Mouse (Mus musculus): Measurements from ENCODE around the gene Phlpp1. TPM values are rescaled to one million over a fixed set of nuclear protein-coding genes. Genes with fewer than 3 reads are reported as not detected.

Gene Phlpp1
- 1.5 and 2.0 TPM in 2 replicates for polyA plus RNA-seq (2016; fragmentation: Nextera tagmentation; extraction: Ambion mirVana)

DNA sequence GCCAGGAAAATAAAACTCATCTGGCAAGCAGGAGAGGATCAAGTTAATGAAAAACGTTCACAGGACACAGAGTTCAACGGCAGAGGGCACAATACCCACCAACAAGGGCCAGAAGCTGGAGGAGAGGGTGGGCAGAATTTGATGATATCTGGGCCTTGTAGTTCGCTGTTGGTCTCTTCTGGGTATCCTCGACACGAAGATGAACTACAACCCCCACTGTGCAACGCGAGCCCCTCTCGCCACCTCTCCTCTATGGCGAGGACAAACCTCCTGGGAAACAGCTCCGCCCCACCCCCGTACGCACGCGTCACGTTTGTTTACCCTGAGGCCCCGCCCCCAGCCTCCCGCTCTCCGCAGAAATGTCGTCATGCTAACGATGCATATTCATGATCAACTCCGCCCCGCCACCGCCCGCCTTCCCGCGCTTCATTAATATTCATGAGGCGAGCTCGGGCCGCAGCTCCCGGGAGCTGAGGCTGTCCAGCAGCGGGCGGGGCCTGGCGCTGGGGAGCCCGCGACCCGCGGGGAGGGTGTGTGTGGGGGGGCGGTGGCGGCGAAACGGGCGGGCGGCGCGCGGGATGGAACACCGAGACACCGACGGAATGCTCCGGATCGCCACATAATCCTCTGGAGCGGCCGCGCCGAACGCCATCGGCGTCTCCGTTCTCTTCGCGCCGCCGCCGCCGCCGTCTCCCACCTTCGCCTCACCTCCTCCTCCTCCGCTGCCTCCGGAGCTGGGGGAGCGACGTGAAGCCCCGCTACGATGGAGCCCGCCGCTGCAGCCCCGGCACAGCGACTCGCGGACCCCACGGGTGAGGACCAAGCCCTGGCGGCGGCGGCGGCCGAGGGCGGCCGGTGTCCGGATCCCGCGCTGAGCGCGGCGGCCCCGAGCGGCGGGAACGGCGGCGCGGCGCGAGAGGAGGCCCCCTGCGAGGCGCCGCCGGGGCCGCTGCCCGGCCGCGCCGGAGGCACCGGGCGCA, at the start of gene Phlpp1:
Phlpp1 (plus strand) TSS at position 512 of the 980 bp plus-strand sequence.
- WGBS (ENCODE audit: insufficient replicate concordance): 1% methylated on average over 79 of the region's 113 CpGs
- Histone ChIP-seq H3K4me2 (peak within 1 kb of the TSS; percentile 99), H3K27ac (peak within 1 kb of the TSS; percentile 84), H3K27me3 (replicated peaks) (peaks cover 16% of the 10 kb centered on the region), H3K9ac (peak within 1 kb of the TSS; percentile 90), H3K9me3 (replicated peaks) (no peaks in the 10 kb centered on the region), H3K4me1 (peaks cover 29% of the 10 kb centered on the region), H3K4me3 (peak within 1 kb of the TSS; percentile 90), H3K36me3 (no peaks in the 10 kb centered on the region)
- ATAC-seq: peak; percentile 97

DNA sequence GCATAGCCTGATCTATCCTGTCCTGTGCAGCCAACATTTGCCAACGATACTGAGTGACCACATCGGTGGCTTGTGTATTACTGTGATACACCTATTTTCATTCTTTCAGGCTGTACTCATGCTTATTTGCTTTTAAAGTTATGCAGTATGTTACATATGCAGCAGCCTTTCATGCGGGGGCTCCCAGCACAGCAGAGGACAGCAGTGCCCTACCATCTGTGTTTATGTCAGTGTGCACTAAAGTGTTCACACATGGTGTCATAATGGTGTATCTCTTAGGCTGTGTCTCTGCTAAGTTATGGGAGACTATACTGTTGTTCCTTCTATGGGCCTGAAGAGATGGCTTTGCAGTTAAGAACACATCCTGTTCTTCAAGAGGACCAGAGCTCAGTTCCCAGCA, 45.0 kb upstream of the Phlpp1 start:
- Histone ChIP-seq H3K4me3 (no peak overlapping the region), H3K36me3 (no peaks in the 10 kb centered on the region), H3K27ac (no peak overlapping the region), H3K4me2 (no peak overlapping the region), H3K27me3 (replicated peaks) (no peaks in the 10 kb centered on the region), H3K9me3 (replicated peaks) (no peaks in the 10 kb centered on the region), H3K9ac (no peak overlapping the region), H3K4me1 (no peaks in the 10 kb centered on the region)
- WGBS (ENCODE audit: insufficient replicate concordance): 79% methylated on average over 3 of the region's 3 CpGs
- ATAC-seq: no peak

GRCm38 (mm10) chr1:106131697-106132349, 39.7 kb upstream of the Phlpp1 start:
- no peaks in the 10 kb centered on the region for H3K27me3 ChIP-seq (replicated peaks)
- no peaks in the 10 kb centered on the region for H3K9me3 ChIP-seq (replicated peaks)
- ATAC-seq: no peak
- H3K27ac ChIP-seq: no peak overlapping the region
- no peak overlapping the region for H3K9ac ChIP-seq
- whole genome bisulfite sequencing (ENCODE audit: insufficient replicate concordance): 23% methylated on average over 4 of the region's 4 CpGs
- no peak overlapping the region for H3K4me3 ChIP-seq
- H3K4me1 ChIP-seq: no peaks in the 10 kb centered on the region
- no peak overlapping the region for H3K4me2 ChIP-seq
- no peaks in the 10 kb centered on the region for H3K36me3 ChIP-seq

DNA sequence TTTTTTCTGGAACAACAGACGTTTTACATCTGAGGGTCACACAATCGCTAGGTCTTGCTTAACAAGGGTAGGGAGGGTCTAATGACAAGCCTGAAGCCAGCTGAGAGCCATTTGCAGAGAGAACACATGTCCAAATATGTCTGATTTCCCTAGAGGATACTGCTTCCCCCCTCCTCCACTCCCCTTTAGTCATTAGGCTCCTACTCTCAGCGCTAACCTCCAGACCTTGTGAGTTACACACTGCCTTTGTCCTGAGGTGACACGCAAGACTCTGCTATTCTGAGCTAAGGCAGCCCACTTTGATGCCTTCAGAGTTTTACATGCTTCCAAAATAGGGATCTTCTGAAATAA, 39.2 kb upstream of the Phlpp1 start:
- H3K4me1 ChIP-seq: no peaks in the 10 kb centered on the region

DNA sequence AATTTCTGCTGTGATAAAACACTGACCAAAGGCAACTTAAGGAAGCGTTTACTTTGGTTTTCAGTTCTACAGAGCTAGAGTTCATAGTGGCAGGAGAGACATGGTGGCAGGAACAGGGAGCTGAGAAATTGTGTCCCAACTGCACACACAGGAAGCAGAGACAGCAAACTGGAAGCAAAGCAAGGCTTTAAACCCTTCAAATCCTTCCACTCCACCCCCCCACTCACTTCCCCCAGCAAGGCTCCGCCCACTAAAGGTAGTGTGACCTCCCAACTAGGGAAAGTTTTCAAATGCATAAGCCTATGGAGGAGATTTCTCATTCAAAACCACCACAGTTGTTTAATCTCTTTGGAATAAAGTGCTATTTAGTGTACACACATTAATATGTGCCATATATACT, 32.9 kb upstream of the Phlpp1 start:
- no peaks in the 10 kb centered on the region for H3K36me3 ChIP-seq
- no peak overlapping the region for H3K4me2 ChIP-seq
- no peak overlapping the region for H3K9ac ChIP-seq
- H3K4me1 ChIP-seq: no peaks in the 10 kb centered on the region
- no peaks in the 10 kb centered on the region for H3K9me3 ChIP-seq (replicated peaks)
- ATAC-seq: no peak
- H3K4me3 ChIP-seq: no peak overlapping the region
- H3K27me3 ChIP-seq (replicated peaks): no peaks in the 10 kb centered on the region
- 76% methylated on average over 2 of the region's 2 CpGs for WGBS (ENCODE audit: insufficient replicate concordance)
- H3K27ac ChIP-seq: no peak overlapping the region

More for the DNA sequence above, 39.2 kb upstream of the Phlpp1 start:
- Histone ChIP-seq H3K9me3 (replicated peaks) (no peaks in the 10 kb centered on the region), H3K27me3 (replicated peaks) (no peaks in the 10 kb centered on the region), H3K9ac (no peak overlapping the region), H3K4me3 (no peak overlapping the region), H3K36me3 (no peaks in the 10 kb centered on the region), H3K4me2 (no peak overlapping the region), H3K27ac (no peak overlapping the region)
- 65% methylated on average over 4 of the region's 4 CpGs for WGBS (ENCODE audit: insufficient replicate concordance)
- ATAC-seq: no peak

DNA sequence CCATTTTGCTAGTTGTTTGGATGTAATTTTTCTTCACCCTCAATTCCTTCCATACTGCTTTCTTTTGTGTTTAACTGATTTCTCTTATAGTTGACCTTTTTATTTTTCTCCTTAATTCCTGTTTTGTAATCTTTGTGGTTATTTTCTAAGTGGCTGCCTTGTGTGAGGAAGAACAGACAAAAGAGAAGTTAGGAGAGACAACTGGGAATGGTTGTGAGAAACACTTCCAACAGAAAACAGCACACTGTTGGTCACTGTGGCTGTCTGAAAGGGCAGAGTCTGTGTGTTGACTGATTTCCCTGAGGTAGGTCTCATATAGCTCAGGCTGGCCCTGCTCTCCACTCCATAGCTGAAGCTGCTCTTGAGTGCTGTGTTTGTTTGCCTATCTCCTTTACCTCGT, 32.4 kb upstream of the Phlpp1 start:
- no peaks in the 10 kb centered on the region for H3K9me3 ChIP-seq (replicated peaks)
- H3K4me3 ChIP-seq: no peak overlapping the region
- no peaks in the 10 kb centered on the region for H3K36me3 ChIP-seq
- H3K9ac ChIP-seq: no peak overlapping the region
- no peak for ATAC-seq
- H3K4me2 ChIP-seq: no peak overlapping the region
- WGBS (ENCODE audit: insufficient replicate concordance): 50% methylated on average over 1 of the region's 1 CpGs
- no peaks in the 10 kb centered on the region for H3K4me1 ChIP-seq
- no peak overlapping the region for H3K27ac ChIP-seq
- H3K27me3 ChIP-seq (replicated peaks): no peaks in the 10 kb centered on the region

- ATAC-seq: no peak
Measured at GRCm38 (mm10) chr1:106142010-106142409, 29.5 kb upstream of the Phlpp1 start.

GRCm38 (mm10) chr1:106144534-106144933, 27.0 kb upstream of the Phlpp1 start:
- no peaks in the 10 kb centered on the region for H3K4me1 ChIP-seq
- no peak overlapping the region for H3K4me2 ChIP-seq
- no peak overlapping the region for H3K9ac ChIP-seq
- no peaks in the 10 kb centered on the region for H3K27me3 ChIP-seq (replicated peaks)
- no peaks in the 10 kb centered on the region for H3K36me3 ChIP-seq
- no peak for ATAC-seq
- H3K27ac ChIP-seq: no peak overlapping the region
- H3K9me3 ChIP-seq (replicated peaks): no peaks in the 10 kb centered on the region
- H3K4me3 ChIP-seq: no peak overlapping the region
- 70% methylated on average over 2 of the region's 2 CpGs for WGBS (ENCODE audit: insufficient replicate concordance)

More at GRCm38 (mm10) chr1:106142010-106142409, 29.5 kb upstream of the Phlpp1 start:
- Histone ChIP-seq H3K36me3 (no peaks in the 10 kb centered on the region), H3K4me3 (no peak overlapping the region), H3K4me1 (no peaks in the 10 kb centered on the region), H3K4me2 (no peak overlapping the region), H3K27me3 (replicated peaks) (no peaks in the 10 kb centered on the region), H3K27ac (no peak overlapping the region), H3K9ac (no peak overlapping the region), H3K9me3 (replicated peaks) (no peaks in the 10 kb centered on the region)
- 54% methylated on average over 1 of the region's 1 CpGs for WGBS (ENCODE audit: insufficient replicate concordance)

DNA sequence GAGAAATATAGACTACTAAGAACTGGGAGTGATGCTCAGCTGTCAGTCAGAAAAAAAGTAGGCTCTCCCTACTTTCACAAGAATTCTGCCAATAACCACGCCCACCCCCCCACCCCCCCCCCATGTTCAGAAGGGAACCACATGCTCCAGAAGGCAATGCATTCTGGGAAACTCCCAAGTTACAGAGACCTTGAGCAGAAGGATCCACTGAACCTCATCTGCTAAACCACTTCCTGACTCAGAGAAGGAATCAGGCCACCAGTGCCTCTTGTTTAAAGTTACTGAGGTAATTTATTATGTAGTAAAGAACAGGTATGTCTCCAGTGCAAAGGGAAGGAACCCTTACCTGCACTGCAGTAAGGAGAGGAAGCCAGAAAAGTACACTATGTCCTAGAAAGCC, 26.5 kb upstream of the Phlpp1 start:
- Histone ChIP-seq H3K4me2 (no peak overlapping the region), H3K4me3 (no peak overlapping the region), H3K4me1 (no peaks in the 10 kb centered on the region), H3K27me3 (replicated peaks) (no peaks in the 10 kb centered on the region), H3K9me3 (replicated peaks) (no peaks in the 10 kb centered on the region), H3K36me3 (no peaks in the 10 kb centered on the region), H3K9ac (no peak overlapping the region), H3K27ac (no peak overlapping the region)
- 41% methylated on average over 1 of the region's 1 CpGs for WGBS (ENCODE audit: insufficient replicate concordance)
- ATAC-seq: no peak

- Histone ChIP-seq H3K27me3 (replicated peaks) (no peaks in the 10 kb centered on the region), H3K4me1 (no peaks in the 10 kb centered on the region), H3K9me3 (replicated peaks) (no peaks in the 10 kb centered on the region), H3K9ac (no peak overlapping the region), H3K4me2 (no peak overlapping the region), H3K4me3 (no peak overlapping the region), H3K27ac (no peak overlapping the region), H3K36me3 (no peaks in the 10 kb centered on the region)
- WGBS (ENCODE audit: insufficient replicate concordance): 51% methylated on average over 4 of the region's 4 CpGs
- no peak for ATAC-seq
Measured at GRCm38 (mm10) chr1:106145565-106146190, 25.9 kb upstream of the Phlpp1 start.

DNA sequence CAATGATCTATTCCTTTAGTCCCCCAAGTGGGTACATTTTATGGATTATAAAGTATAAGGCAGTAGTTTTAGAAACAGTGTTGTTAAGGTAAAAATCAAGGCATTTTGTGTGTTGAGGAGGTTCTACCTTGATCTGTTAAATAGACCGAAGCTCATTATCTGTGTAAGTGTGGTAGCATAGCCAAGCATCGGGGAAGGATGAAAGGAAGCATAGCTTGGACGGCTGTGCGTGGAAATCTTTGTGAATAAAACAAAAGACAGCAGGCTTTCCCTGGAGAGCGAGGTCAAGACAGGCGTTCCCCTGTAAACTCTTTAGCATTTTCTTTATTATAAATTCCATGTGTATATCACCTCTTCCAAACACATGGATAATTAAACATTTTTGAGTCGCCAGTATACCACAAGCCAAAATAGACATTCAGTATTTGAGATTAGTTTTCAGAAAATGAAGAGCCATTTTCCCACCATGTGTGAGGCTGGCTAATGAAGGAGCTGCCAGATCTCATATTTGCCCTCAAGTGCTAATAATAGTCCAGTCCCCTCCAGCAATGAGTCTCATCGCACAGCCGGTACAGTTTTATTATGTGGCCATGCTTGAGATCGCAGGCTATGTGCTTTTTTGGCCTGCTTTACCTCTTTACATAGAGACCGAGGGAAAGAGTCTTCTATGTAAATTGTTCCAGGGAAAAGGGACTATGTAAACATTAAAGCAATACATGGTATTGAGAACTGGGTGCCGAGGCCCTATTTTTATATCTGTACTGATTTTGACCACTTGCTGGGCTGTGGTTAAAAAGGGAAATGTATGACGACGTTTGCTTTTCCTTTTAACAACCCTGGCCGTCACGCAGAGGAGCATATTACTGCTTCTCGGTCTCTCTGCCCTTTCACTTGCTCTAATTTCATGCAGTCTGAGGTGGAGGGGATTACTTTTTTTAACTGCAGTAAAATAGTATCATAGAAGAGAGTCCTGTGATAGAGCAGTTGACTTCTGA, 22.9 kb upstream of the Phlpp1 start:
- H3K4me1 ChIP-seq: no peaks in the 10 kb centered on the region
- no peak overlapping the region for H3K4me3 ChIP-seq
- no peak overlapping the region for H3K9ac ChIP-seq
- H3K36me3 ChIP-seq: no peaks in the 10 kb centered on the region
- no peaks in the 10 kb centered on the region for H3K27me3 ChIP-seq (replicated peaks)
- WGBS (ENCODE audit: insufficient replicate concordance): 49% methylated on average over 17 of the region's 17 CpGs
- ATAC-seq: no peak
- no peaks in the 10 kb centered on the region for H3K9me3 ChIP-seq (replicated peaks)
- H3K4me2 ChIP-seq: no peak overlapping the region
- no peak overlapping the region for H3K27ac ChIP-seq
